Mouse (Mus musculus): ENCODE data around the gene Acan. TPM values are rescaled to one million over a fixed set of nuclear protein-coding genes. Genes with fewer than 3 reads are reported as not detected.

Gene Acan
- total RNA-seq, 2 experiments from 2014 or later, result 3.2 to 3.9 TPM

DNA sequence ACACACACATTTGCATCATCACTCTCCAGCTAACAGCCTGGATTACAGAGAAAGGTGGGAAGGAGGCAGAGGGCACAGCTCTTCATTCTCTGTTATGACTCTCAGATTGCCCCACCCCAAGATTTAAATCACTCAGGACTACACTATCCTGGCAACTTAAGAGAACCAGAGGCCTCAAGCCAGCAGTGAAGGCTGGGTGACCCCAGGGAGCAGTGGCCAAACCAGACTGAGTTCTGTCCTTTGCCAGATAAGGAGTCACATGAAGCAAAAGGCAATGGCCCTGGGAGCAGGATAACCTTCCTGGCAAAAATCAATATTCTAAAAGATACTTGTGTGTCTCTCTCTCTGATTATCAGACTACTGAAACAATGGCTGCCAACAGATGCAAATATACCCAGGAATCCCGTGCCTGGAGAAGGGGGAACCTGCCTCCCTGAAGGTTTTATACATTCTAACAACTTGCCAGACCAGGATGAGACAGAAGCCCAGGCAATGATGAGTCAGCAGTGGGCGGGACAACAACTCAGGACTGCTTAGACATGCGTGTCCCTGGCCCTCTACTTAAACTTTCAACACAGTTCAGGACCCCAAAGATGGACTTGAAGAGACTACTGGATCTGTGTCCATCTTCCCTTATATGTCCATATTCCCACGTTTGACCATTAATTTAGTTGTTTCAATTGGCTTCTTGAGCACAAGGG is 86.8 kb downstream of the Acan start:
- DNase-seq, result no peak

DNA sequence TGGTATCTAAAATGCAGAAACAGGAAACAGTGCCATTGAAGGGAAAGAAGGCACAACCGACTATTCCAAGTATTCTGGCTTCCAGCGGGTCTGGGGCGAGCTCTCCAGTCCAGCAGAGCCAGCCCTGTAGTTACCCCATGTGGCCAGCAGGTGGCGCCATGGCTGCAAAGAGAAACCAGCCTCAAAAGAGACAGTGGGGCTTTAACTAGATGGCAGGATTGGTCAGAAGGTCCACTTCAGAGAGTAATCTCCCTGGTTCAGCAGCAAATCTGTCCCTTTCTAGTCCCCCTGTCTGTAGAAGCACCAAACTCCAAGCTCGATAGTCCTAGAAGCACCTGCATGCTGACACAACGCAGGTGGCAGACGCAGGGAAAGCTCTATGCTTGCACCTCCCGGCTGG is 87.6 kb downstream of the Acan start:
- peak; percentile 77 to 80 for DNase-seq

DNA sequence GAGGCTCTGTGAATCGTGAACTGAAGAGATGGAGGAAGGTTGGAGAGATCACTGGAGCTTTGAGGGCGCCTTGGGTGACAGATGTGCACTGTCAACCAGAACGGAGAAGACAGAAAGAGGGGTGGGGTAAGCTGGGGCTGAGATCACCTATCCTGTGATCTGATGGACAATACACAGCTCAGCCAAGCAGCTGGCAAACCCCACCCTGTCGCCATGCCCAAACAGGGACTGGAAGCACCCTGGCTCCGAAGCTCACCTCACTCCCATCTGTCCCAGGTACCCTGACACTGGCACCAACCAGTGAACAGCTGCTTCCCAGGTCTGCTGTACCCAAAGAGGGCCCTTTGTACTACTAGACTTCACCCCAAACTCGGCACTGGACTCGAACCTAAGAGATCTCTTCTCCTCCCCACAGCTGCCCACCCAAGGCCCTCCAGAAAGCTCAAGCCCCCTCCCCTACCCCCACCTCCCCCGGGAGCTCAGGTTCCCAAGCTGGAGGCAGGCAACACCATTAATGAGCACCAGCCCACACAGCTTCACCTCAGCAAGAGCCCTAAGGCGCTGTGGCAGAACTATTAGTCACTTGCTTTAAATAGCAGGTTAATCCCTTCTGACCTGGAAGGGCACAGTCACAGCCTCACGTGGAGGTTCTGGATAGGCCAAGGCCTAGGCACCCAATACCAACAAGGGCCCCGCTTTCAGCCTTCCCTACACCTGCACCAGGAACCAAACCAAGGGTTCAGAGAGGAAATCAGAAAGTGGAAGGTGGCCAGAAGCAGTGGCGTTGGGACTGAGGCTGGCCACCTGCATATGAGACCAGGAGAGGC is 93.9 kb downstream of the Acan start:
- DNase-seq, result no peak

DNA sequence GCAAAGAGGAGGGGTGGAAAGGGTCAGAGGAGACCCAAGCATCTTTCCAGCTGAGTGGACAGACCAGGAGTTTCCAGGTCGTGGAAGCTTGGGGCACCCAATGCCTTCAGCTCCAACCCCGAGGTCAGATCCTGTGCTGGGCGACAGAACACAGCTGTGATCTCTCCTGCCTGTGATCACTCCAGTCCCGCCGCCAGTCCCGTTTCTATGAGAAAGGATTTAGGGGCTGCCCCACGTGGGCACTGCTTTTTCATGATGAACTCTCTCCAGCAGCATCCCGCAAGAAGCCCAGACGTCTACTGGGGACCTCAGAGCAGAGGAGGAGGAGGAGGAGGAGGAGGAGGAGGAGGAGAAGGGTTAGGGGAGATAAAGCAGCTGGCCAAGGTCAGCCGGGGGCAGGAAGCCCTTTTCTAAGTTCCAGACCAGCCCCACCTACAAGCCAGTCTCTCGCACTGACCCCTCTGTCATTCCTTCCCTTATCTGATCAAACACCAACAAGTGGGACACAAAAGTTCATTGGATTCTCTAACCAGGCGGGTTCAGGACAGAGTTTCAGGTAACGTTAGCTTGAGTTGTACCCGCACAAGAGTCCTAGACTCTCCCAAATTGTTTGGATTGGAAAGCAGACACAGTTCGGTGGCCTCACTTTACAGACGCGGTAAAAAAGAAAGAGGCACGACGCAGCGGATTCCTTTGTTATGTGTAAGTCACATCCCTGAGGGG is 94.8 kb downstream of the Acan start:
- DNase-seq, result no peak

DNA sequence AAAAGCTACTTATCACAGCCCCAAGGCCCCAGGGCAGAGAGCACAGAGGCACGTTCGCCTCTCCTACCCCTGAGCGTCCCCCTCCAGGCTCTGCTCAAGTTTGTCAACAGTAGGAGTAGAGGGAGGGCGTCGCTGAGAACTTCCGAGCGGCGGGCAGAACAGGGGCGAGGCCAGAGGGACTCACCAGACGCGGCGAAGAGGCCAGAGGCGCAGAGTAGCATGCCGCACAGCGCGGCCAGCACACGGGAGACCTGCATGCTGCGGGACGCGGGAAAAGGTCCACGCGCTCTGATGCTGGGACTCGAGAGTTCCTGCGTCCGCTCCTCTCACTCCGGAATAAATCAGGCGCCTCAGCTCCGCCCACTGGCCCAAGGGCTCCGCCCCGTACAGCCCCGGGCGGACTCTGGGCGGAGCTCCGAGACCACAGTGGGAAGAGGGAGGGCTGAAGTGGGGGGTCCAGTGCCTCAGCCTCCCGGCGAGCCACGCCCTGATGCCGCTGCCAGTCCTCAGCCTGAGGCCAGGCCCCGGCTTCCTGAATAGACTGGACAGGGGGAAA is 95.5 kb downstream of the Acan start, which contains the start of gene Mfge8:
Mfge8 (minus strand) TSS at position 350 of the 556 bp plus-strand sequence.
- DNase-seq, result peak; percentile 79 to 81

DNA sequence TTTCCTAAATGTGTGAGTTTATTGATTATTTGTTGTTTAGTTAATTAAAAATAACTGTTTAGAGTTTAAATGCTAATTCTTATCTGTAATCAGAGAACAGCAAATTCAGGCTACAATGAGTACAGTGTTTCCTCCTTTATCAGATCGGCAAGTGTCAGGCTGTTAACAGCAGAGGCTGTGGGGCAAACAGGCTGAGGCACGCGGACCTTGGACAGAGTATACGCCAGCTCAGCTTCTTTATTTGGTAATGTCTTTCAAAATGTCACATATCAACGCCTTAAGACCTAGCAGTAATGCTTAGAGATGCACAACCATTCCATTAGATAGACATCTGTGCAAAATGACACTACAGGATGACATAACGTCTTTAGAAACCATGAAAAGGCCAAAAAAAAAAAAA is 96.2 kb downstream of the Acan start:
- DNase-seq, result no peak

DNA sequence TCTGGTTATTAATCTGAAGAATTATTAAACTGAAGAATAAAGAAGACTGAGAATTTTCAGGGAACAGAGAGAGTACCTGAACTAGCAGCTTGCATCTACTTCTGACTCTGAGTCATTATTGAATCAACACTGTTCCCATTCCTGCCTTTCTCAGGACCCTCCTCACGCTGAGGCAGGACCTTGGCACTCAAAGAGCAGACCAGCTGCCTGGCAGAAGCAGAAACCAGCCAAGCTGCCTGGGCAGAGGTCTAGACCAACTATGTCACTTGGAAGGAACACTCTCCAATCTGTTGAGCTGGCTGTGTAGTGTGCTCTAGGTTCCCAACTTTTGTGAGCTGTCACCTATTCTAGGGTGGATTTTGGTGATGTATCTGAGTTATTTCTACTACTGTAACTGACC is 106.1 kb downstream of the Acan start:
- no peak for DNase-seq

Other genes starting within 250 kb of the Acan start
- 1 to 10 TPM; 7.0 to 7.6 TPM for gene Det1, start 206.2 kb upstream of the Acan start, total RNA-seq (2021)
- gene Aen, start 157.6 kb upstream of the Acan start, total RNA-seq (2021), result 10 to 100 TPM; 20.2 to 23.1 TPM
- 1 to 10 TPM in 1 of 2 experiments, under 1 TPM in 1; 0.60 to 1.1 TPM for gene Isg20, start 140.1 kb upstream of the Acan start, total RNA-seq (2021)
- 1 to 10 TPM; 1.7 to 2.4 TPM for gene Hapln3, start 77.5 kb downstream of the Acan start, total RNA-seq (2021)
- 100 to 1,000 TPM; 154 to 157 TPM for gene Mfge8, start 95.6 kb downstream of the Acan start, total RNA-seq (2021)
- gene Abhd2, start 219.7 kb downstream of the Acan start, total RNA-seq (2021), result 10 to 100 TPM; 67.6 to 67.7 TPM

Data from layer of hippocampus, postnatal 36 days (tissue).